Mouse (Mus musculus) heart, adult 11 months (tissue): ENCODE results near the gene Samd10.

Experiments
- DNase-seq: peaks from one replicate; pipeline ENCODE4 v3.0.0; 2022

Samd10 gene

DNA sequence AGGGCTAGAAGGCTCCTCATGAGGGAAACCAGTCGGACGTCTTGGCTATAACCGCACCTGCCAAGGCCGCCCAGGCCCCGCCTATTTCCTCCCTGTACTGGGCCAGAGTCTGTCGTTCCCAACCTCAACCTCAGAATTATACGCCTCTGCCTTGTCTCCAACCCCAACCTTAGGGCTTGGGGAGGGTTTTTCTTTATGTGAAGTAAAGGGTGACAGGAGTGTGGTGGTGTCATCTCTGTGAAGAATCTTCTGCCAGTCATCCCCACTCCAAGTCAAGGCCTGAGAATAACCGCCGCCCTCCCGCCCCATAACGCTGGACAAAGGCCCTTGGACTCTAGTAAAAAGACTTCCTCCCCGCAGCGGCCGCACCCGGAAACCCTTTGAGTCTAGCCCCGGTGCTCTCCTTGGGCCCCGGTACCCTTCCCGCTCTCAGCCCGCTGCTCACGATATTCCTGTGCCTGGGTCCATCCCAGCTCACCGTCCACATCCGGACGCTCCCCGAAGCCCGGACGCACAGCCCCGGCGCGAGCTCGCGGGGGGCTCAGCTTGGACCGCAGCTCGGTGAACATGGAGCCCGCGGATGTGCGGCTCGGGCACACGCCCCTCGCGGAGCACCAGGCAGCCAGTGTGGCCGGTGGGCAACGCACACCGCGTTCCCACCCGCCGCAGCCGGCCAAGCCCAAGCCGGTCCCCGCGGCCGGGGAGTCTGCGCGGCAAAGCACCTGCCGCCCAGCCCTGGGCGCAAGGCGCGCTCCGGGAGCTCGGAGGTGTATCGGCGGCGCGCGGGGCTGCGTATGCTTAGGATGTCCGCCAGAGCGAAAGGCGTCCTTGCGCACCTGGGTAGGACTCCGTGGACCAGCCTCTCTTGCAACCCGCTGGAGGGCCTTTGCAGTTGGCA is at the start of gene Samd10:
Gene Samd10 (minus strand): TSS at position 759 of the 898 bp plus-strand sequence.
- DNase-seq, result peak; percentile 97

- no peak for DNase-seq
Measured at GRCm38 (mm10) chr2:181646626-181647472, 47.8 kb upstream of the Samd10 start.

- no peak for DNase-seq
Measured at GRCm38 (mm10) chr2:181645666-181646065, 46.7 kb upstream of the Samd10 start.

GRCm38 (mm10) chr2:181644361-181644760 is 45.3 kb upstream of the Samd10 start:
- DNase-seq, result no peak

GRCm38 (mm10) chr2:181635865-181636264 is 36.9 kb upstream of the Samd10 start:
- peak; percentile 81 for DNase-seq

- DNase-seq, result peak; percentile 64
Measured at GRCm38 (mm10) chr2:181632624-181633023, 33.6 kb upstream of the Samd10 start.

- DNase-seq, result no peak
Measured at GRCm38 (mm10) chr2:181628471-181628870, 29.5 kb upstream of the Samd10 start.

GRCm38 (mm10) chr2:181623401-181623800 is 24.4 kb upstream of the Samd10 start:
- DNase-seq, result peak; percentile 34

DNA sequence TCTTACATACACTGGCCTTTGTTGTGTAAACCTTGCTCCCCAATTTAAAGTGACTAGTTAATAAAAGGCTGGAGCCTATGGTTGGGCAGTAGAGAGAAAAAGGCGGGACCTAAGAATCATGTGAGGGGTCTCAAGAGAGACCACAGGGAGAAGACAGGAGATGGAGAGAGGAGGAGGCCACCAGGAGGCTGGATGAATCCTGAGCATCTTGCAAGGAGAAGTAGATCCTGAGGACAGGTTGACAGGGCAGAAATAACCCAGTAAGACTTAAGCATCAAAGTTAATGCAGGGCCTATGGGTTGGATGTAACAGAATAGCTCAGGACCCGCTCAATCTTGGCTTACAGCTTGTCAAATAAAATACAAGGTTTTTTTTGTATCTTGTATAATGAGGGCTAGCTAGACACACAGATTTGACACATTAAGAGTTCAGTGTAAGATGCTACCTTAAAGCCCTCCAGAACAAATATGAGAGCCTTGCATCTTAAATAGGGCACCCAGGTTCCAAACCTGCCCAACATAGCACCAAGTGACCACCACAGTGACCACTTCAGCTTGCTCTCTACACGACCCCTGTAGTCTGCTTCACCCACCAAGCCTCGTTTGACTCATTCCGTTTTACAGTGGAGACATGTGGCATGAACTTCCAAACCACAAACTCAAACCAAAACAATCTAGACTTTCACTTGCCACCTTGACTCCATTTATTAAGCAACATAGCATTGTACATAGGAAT is 19.9 kb upstream of the Samd10 start:
- DNase-seq, result peak; percentile 70

GRCm38 (mm10) chr2:181602367-181602766 is 3.4 kb upstream of the Samd10 start:
- DNase-seq, result no peak

GRCm38 (mm10) chr2:181601751-181602145 is 2.7 kb upstream of the Samd10 start:
- peak; percentile 81 for DNase-seq

GRCm38 (mm10) chr2:181600828-181601750 is 2.1 kb upstream of the Samd10 start:
- DNase-seq, result peak; percentile 99

DNA sequence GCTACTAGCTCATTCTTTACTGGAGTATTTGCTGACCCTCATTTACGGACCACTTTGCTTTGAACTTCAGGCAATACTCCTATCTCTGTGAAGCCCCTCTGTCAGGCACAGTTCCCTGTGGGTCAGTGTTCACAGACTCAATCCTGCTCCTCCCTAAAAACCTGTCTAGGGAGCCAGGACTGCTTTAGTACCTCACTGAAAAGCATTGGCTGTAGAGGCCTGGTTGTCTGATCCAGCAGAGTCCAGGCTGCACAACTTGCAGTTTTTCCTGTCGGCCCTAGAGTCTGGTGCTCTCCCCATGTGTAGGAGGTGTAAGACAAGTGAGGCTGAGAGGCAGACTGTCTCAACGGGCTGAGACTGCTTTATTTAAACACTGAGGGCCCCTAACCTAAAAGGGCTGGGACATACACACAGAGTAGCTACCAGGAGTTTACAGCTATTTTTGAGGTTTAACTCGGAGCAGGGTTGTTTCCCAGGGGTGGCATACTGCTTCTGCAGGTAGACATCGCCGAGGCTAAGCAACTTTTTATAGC is 1.3 kb upstream of the Samd10 start:
- DNase-seq, result peak; percentile 91

- peak; percentile 91 for DNase-seq
Measured at GRCm38 (mm10) chr2:181597378-181598061, 1.5 kb downstream of the Samd10 start.

DNA sequence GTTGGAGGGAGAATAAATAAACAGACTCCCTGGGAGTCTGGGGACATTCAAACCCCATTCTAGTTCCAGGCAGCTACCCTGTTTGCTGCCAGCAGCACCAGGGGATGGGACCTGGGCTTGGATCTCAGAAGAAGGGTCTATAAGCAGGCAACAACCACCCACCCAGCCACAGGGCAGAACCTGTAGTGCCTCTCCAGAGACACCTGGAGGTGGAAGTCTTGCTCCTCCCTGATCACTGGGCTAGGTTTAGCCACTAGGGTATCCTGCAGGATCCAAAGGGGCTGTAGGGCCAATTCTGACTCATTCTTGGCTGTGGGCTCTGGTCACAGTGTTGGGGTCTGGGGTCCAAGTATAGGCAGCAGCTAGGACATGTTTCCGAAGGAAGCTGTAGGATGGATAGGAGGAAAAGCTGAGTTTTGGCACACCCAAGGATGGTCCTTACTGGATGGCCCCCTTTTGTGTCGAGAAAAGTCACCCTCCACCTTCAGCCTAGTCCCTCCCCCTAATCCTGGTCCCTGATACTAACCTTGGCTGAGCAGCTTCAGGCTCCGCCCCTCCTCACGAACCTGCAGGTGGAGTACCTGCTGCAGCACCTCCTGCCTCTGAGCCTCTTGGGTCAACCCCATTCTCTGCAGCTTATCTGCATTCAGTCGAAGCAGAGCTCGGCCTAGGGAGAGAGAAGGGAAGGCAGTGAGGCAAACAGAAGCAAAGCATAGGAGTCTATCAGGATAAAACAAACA is 2.6 kb downstream of the Samd10 start:
- peak; percentile 90 for DNase-seq

- peak; percentile 89 for DNase-seq
Measured at GRCm38 (mm10) chr2:181594946-181595696, 3.9 kb downstream of the Samd10 start.

- peak; percentile 78 for DNase-seq
Measured at GRCm38 (mm10) chr2:181593937-181594336, 5.1 kb downstream of the Samd10 start.

GRCm38 (mm10) chr2:181593042-181593421 is 6.0 kb downstream of the Samd10 start:
- no peak for DNase-seq
